Mouse (Mus musculus) hindbrain, postnatal 0 days (tissue): ENCODE measurements around the gene Cdca7. TPM values are rescaled to one million over a fixed set of nuclear protein-coding genes. Genes with fewer than 3 reads are reported as not detected.

ENCODE experiments used
- ATAC-seq: fragments of 200-750 bp; cut with Nextera tagmentation; 2 replicates; pipeline ENCODE4 v1.8.0; 2017; ENCODE audit warnings: mild to moderate bottlenecking, moderate TSS enrichment, moderate library complexity
- DNase-seq: peaks from one replicate; pipeline ENCODE4 v3.0.0-alpha.2; 2015; ENCODE audit warnings: low spot score
- H3K27ac ChIP-seq: fragments of 300-500 bp; sonication (generic); 2 replicates; pipeline ENCODE4 v1.5.1; 2014; ENCODE audit warnings: mild to moderate bottlenecking
- H3K27me3 ChIP-seq: fragments of 300-500 bp; sonication (generic); 2 replicates; pipeline ENCODE4 v1.6.1; 2014; ENCODE audit warnings: low read length, mixed read lengths; ENCODE audit not compliant: insufficient read depth
- H3K36me3 ChIP-seq: fragments of 300-500 bp; sonication (generic); 2 replicates; pipeline ENCODE4 v1.6.1; 2014; ENCODE audit warnings: low read length, mixed read lengths; ENCODE audit not compliant: insufficient read depth
- H3K4me1 ChIP-seq: fragments of 300-500 bp; sonication (generic); 2 replicates; pipeline ENCODE4 v1.6.1; 2014; ENCODE audit warnings: antibody characterized with exemption, low read length, mixed read lengths; ENCODE audit not compliant: insufficient read depth
- H3K4me2 ChIP-seq: fragments of 300-500 bp; sonication (generic); 2 replicates; pipeline ENCODE4 v1.6.1; 2014; ENCODE audit warnings: low read depth, mild to moderate bottlenecking, low read length, moderate library complexity, mixed read lengths
- H3K4me3 ChIP-seq: fragments of 300-500 bp; sonication (generic); 2 replicates; pipeline ENCODE4 v1.5.1; 2014; ENCODE audit warnings: low read length
- H3K9ac ChIP-seq: fragments of 300-500 bp; sonication (generic); replicated peaks from 2 replicates; pipeline ENCODE4 v1.6.1; 2014; ENCODE audit warnings: mild to moderate bottlenecking, low read length, moderate library complexity, mixed read lengths
- H3K9me3 ChIP-seq: fragments of 300-500 bp; sonication (generic); 2 replicates; pipeline ENCODE4 v1.6.1; 2016; ENCODE audit warnings: low read length, mixed read lengths
- CTCF ChIP-seq: IDR thresholded peaks from 2 replicates; pipeline ENCODE4 v1.5.1; 2016; ENCODE audit warnings: antibody characterized with exemption, control low read depth, low read depth
- WGBS: fragments of 180-500 bp; shearing (Covaris S2); extraction: QIAGEN DNeasy Blood & Tissue Kit; methylation state at CpG from one replicate; pipeline ENCODE4 v1.1.7; 2014; 5-methylcytosine and 5-hydroxymethylcytosine counted together
- polyA plus RNA-seq: library from polyadenylated mRNA; unstranded; fragments of >200 nt; fragmentation: Nextera tagmentation; extraction: Ambion mirVana; gene quantifications from 2 replicates; pipeline ENCODE4 v1.2.1, GENCODE M21; 2015
- total RNA-seq: library from RNA; depleted of rRNA; stranded (reverse); fragments of >200 nt; gene quantifications from 2 replicates; pipeline ENCODE4 v1.2.3, GENCODE M21; 2014; rRNA removed

The Cdca7 gene
- total and polyA plus RNA-seq, 2 experiments from 2014 or later, result 12.8 to 17.5 TPM

GRCm38 (mm10) chr2:72524022-72524421 is 48.1 kb downstream of the Cdca7 start:
- H3K4me2 ChIP-seq, result no peak overlapping the region
- H3K27ac ChIP-seq, result no peak overlapping the region
- H3K9me3 ChIP-seq, result no peaks in the 10 kb centered on the region
- H3K27me3 ChIP-seq, result no peaks in the 10 kb centered on the region
- DNase-seq (no peak), ATAC-seq (no peak)
- H3K4me3 ChIP-seq, result no peak overlapping the region
- H3K9ac ChIP-seq, result no peak overlapping the region
- TF ChIP-seq CTCF, result no peak
- H3K4me1 ChIP-seq, result no peaks in the 10 kb centered on the region
- no peaks in the 10 kb centered on the region for H3K36me3 ChIP-seq
- WGBS, result 67% methylated on average over 12 of the region's 12 CpGs

GRCm38 (mm10) chr2:72525556-72525955 is 49.6 kb downstream of the Cdca7 start:
- no peaks in the 10 kb centered on the region for H3K27me3 ChIP-seq
- no peak overlapping the region for H3K9ac ChIP-seq
- TF ChIP-seq CTCF, result no peak
- no peaks in the 10 kb centered on the region for H3K9me3 ChIP-seq
- H3K36me3 ChIP-seq, result no peaks in the 10 kb centered on the region
- 90% methylated on average over 3 of the region's 3 CpGs for WGBS
- ATAC-seq (no peak), DNase-seq (no peak)
- no peak overlapping the region for H3K4me2 ChIP-seq
- no peak overlapping the region for H3K27ac ChIP-seq
- 0 out of 2 replicates have a peak, but pooled peaks cover 7% of the 10 kb centered on the region for H3K4me1 ChIP-seq
- H3K4me3 ChIP-seq, result no peak overlapping the region

GRCm38 (mm10) chr2:72529026-72529357 is 53.0 kb downstream of the Cdca7 start:
- Histone ChIP-seq H3K27me3 (no peaks in the 10 kb centered on the region), H3K4me3 (no peak overlapping the region), H3K36me3 (no peaks in the 10 kb centered on the region), H3K9ac (no peak overlapping the region), H3K4me1 (0 out of 2 replicates have a peak, but pooled peaks cover 7% of the 10 kb centered on the region), H3K27ac (no peak overlapping the region), H3K4me2 (peak overlapping the region; percentile 58), H3K9me3 (no peaks in the 10 kb centered on the region)
- no peak for TF ChIP-seq CTCF
- ATAC-seq (no peak), DNase-seq (no peak)
- 35% methylated on average over 10 of the region's 10 CpGs for WGBS

GRCm38 (mm10) chr2:72529358-72530319 is 53.7 kb downstream of the Cdca7 start:
- Histone ChIP-seq H3K9me3 (no peaks in the 10 kb centered on the region), H3K36me3 (no peaks in the 10 kb centered on the region), H3K4me1 (0 out of 2 replicates have a peak, but pooled peaks cover 7% of the 10 kb centered on the region), H3K27me3 (no peaks in the 10 kb centered on the region), H3K4me3 (peak overlapping the region; percentile 27), H3K9ac (peak overlapping the region; percentile 6; the same call in 1 of the 2 replicates), H3K27ac (peak overlapping the region; percentile 5), H3K4me2 (peak overlapping the region; percentile 58)
- peak; percentile 62 for DNase-seq
- ATAC-seq, result peak; percentile 45
- WGBS, result 14% methylated on average over 25 of the region's 25 CpGs
- no peak for TF ChIP-seq CTCF

- H3K36me3 ChIP-seq, result no peaks in the 10 kb centered on the region
- 71% methylated on average over 1 of the region's 1 CpGs for WGBS
- no peak overlapping the region for H3K4me3 ChIP-seq
- no peak overlapping the region for H3K9ac ChIP-seq
- H3K9me3 ChIP-seq, result no peaks in the 10 kb centered on the region
- no peak overlapping the region for H3K27ac ChIP-seq
- no peak overlapping the region for H3K4me2 ChIP-seq
- DNase-seq, result no peak
- ATAC-seq, result no peak
- H3K4me1 ChIP-seq, result no peaks in the 10 kb centered on the region
- H3K27me3 ChIP-seq, result no peaks in the 10 kb centered on the region
- no peak for TF ChIP-seq CTCF
Observed at GRCm38 (mm10) chr2:72535889-72536288, 59.9 kb downstream of the Cdca7 start.

Other genes with a start within 250 kb of the Cdca7 start
- gene Map3k20, start 190.5 kb upstream of the Cdca7 start, total RNA-seq, result 6.0 and 6.6 TPM in 2 replicates
- gene Map3k20, start 190.5 kb upstream of the Cdca7 start, polyA plus RNA-seq, result 3.5 and 3.6 TPM in 2 replicates